Mouse (Mus musculus): ENCODE data around the gene Hmgn1. TPM values are rescaled to one million over a fixed set of nuclear protein-coding genes. Genes with fewer than 3 reads are reported as not detected.

Hmgn1 gene
- polyA plus RNA-seq, 1 experiment from 2014 or later: 109 TPM

GRCm38 (mm10) chr16:96095966-96096365, 31.6 kb downstream of the Hmgn1 start:
- no peaks in the 10 kb centered on the region for H3K9me3 ChIP-seq (ENCODE audit: low read length)
- no peaks in the 10 kb centered on the region for H3K36me3 ChIP-seq (replicated peaks; ENCODE audit: insufficient read depth, low read length)
- no peak for ATAC-seq
- H3K4me2 ChIP-seq (ENCODE audit: low read depth, low read length): no peak overlapping the region
- no peaks in the 10 kb centered on the region for H3K27me3 ChIP-seq (ENCODE audit: insufficient read depth, low read length)
- 77% methylated on average over 5 of the region's 5 CpGs for WGBS (ENCODE audit: insufficient replicate concordance)
- DNase-seq: no peak
- TF ChIP-seq EP300 (IDR thresholded peaks at IDR 0.05; ENCODE audit: low read depth): no peak
- no peak for TF ChIP-seq CTCF (IDR thresholded peaks at IDR 0.05; ENCODE audit: low read depth)
- H3K9ac ChIP-seq (replicated peaks): no peak overlapping the region
- no peak overlapping the region for H3K4me3 ChIP-seq (ENCODE audit: low read depth, low read length)
- H3K4me1 ChIP-seq (ENCODE audit: insufficient read depth): no peaks in the 10 kb centered on the region; the same call in 1 of the 2 replicates
- H3K27ac ChIP-seq (ENCODE audit: low read depth): no peak overlapping the region

GRCm38 (mm10) chr16:96091515-96092504, 35.7 kb downstream of the Hmgn1 start:
- DNase-seq (no peak), ATAC-seq (peak; percentile 42; the same call in 1 of the 2 replicates)
- TF ChIP-seq EP300 (IDR thresholded peaks at IDR 0.05; ENCODE audit: low read depth) (no peak), CTCF (IDR thresholded peaks at IDR 0.05; ENCODE audit: low read depth) (no peak)

GRCm38 (mm10) chr16:96088120-96088519, 39.4 kb downstream of the Hmgn1 start:
- H3K36me3 ChIP-seq (replicated peaks; ENCODE audit: insufficient read depth, low read length): no peaks in the 10 kb centered on the region
- no peak overlapping the region for H3K9ac ChIP-seq (replicated peaks)
- H3K9me3 ChIP-seq (ENCODE audit: low read length): no peaks in the 10 kb centered on the region
- DNase-seq (no peak), ATAC-seq (no peak)
- TF ChIP-seq CTCF (IDR thresholded peaks at IDR 0.05; ENCODE audit: low read depth) (no peak), EP300 (IDR thresholded peaks at IDR 0.05; ENCODE audit: low read depth) (no peak)
- no peak overlapping the region for H3K4me3 ChIP-seq (ENCODE audit: low read depth, low read length)
- H3K27ac ChIP-seq (ENCODE audit: low read depth): no peak overlapping the region
- H3K27me3 ChIP-seq (ENCODE audit: insufficient read depth, low read length): 0 out of 2 replicates have a peak, but pooled peaks cover 5% of the 10 kb centered on the region
- H3K4me1 ChIP-seq (ENCODE audit: insufficient read depth): peaks cover 12% of the 10 kb centered on the region; the same call in 1 of the 2 replicates
- H3K4me2 ChIP-seq (ENCODE audit: low read depth, low read length): no peak overlapping the region
- WGBS (ENCODE audit: insufficient replicate concordance): 72% methylated on average over 5 of the region's 5 CpGs

More at GRCm38 (mm10) chr16:96091515-96092504, 35.7 kb downstream of the Hmgn1 start:
- H3K4me3 ChIP-seq (ENCODE audit: low read depth, low read length): no peak overlapping the region
- H3K27me3 ChIP-seq (ENCODE audit: insufficient read depth, low read length): 0 out of 2 replicates have a peak, but pooled peaks cover 3% of the 10 kb centered on the region
- no peak overlapping the region for H3K27ac ChIP-seq (ENCODE audit: low read depth)
- H3K36me3 ChIP-seq (replicated peaks; ENCODE audit: insufficient read depth, low read length): no peaks in the 10 kb centered on the region
- H3K9me3 ChIP-seq (ENCODE audit: low read length): no peaks in the 10 kb centered on the region
- H3K4me1 ChIP-seq (ENCODE audit: insufficient read depth): no peaks in the 10 kb centered on the region; the same call in 1 of the 2 replicates
- H3K4me2 ChIP-seq (ENCODE audit: low read depth, low read length): no peak overlapping the region
- WGBS (ENCODE audit: insufficient replicate concordance): 51% methylated on average over 9 of the region's 9 CpGs
- no peak overlapping the region for H3K9ac ChIP-seq (replicated peaks)

- no peak for DNase-seq
Observed at GRCm38 (mm10) chr16:96087436-96087835, 40.1 kb downstream of the Hmgn1 start.

GRCm38 (mm10) chr16:96087001-96087400, 40.5 kb downstream of the Hmgn1 start:
- Histone ChIP-seq H3K27ac (ENCODE audit: low read depth) (no peak overlapping the region), H3K4me1 (ENCODE audit: insufficient read depth) (peaks cover 12% of the 10 kb centered on the region; the same call in 1 of the 2 replicates), H3K4me2 (ENCODE audit: low read depth, low read length) (no peak overlapping the region), H3K9me3 (ENCODE audit: low read length) (no peaks in the 10 kb centered on the region), H3K4me3 (ENCODE audit: low read depth, low read length) (no peak overlapping the region), H3K9ac (replicated peaks) (no peak overlapping the region), H3K36me3 (replicated peaks; ENCODE audit: insufficient read depth, low read length) (no peaks in the 10 kb centered on the region), H3K27me3 (ENCODE audit: insufficient read depth, low read length) (0 out of 2 replicates have a peak, but pooled peaks cover 5% of the 10 kb centered on the region)
- WGBS (ENCODE audit: insufficient replicate concordance): 38% methylated on average over 12 of the region's 12 CpGs
- TF ChIP-seq CTCF (IDR thresholded peaks at IDR 0.05; ENCODE audit: low read depth): no peak
- TF ChIP-seq EP300 (IDR thresholded peaks at IDR 0.05; ENCODE audit: low read depth): no peak
- ATAC-seq (no peak), DNase-seq (peak; percentile 56)

More at GRCm38 (mm10) chr16:96087436-96087835, 40.1 kb downstream of the Hmgn1 start:
- Histone ChIP-seq H3K9me3 (ENCODE audit: low read length) (no peaks in the 10 kb centered on the region), H3K4me3 (ENCODE audit: low read depth, low read length) (no peak overlapping the region), H3K4me1 (ENCODE audit: insufficient read depth) (peaks cover 12% of the 10 kb centered on the region; the same call in 1 of the 2 replicates), H3K27me3 (ENCODE audit: insufficient read depth, low read length) (0 out of 2 replicates have a peak, but pooled peaks cover 5% of the 10 kb centered on the region), H3K4me2 (ENCODE audit: low read depth, low read length) (no peak overlapping the region), H3K27ac (ENCODE audit: low read depth) (no peak overlapping the region), H3K36me3 (replicated peaks; ENCODE audit: insufficient read depth, low read length) (no peaks in the 10 kb centered on the region), H3K9ac (replicated peaks) (no peak overlapping the region)
- WGBS (ENCODE audit: insufficient replicate concordance): 63% methylated on average over 4 of the region's 4 CpGs
- no peak for ATAC-seq
- no peak for TF ChIP-seq CTCF (IDR thresholded peaks at IDR 0.05; ENCODE audit: low read depth)
- TF ChIP-seq EP300 (IDR thresholded peaks at IDR 0.05; ENCODE audit: low read depth): no peak

GRCm38 (mm10) chr16:96085597-96085996, 41.9 kb downstream of the Hmgn1 start:
- DNase-seq (no peak), ATAC-seq (no peak)
- H3K27ac ChIP-seq (ENCODE audit: low read depth): no peak overlapping the region
- no peak overlapping the region for H3K4me3 ChIP-seq (ENCODE audit: low read depth, low read length)
- peaks cover 16% of the 10 kb centered on the region for H3K4me1 ChIP-seq (ENCODE audit: insufficient read depth)
- no peaks in the 10 kb centered on the region for H3K36me3 ChIP-seq (replicated peaks; ENCODE audit: insufficient read depth, low read length)
- 0 out of 2 replicates have a peak, but pooled peaks cover 5% of the 10 kb centered on the region for H3K27me3 ChIP-seq (ENCODE audit: insufficient read depth, low read length)
- no peak overlapping the region for H3K9ac ChIP-seq (replicated peaks)
- TF ChIP-seq EP300 (IDR thresholded peaks at IDR 0.05; ENCODE audit: low read depth): no peak
- no peak for TF ChIP-seq CTCF (IDR thresholded peaks at IDR 0.05; ENCODE audit: low read depth)
- no peaks in the 10 kb centered on the region for H3K9me3 ChIP-seq (ENCODE audit: low read length)
- no peak overlapping the region for H3K4me2 ChIP-seq (ENCODE audit: low read depth, low read length)

Data from liver, postnatal 0 days (tissue).